Mouse (Mus musculus) 3T3-L1 (cell line): ENCODE measurements around the gene Pgpep1.

Source experiments
- DNase-seq: peaks from one replicate; pipeline ENCODE4 v3.0.0-alpha.2; 2015; ENCODE audit warnings: low read depth, low spot score

Pgpep1 gene

DNA sequence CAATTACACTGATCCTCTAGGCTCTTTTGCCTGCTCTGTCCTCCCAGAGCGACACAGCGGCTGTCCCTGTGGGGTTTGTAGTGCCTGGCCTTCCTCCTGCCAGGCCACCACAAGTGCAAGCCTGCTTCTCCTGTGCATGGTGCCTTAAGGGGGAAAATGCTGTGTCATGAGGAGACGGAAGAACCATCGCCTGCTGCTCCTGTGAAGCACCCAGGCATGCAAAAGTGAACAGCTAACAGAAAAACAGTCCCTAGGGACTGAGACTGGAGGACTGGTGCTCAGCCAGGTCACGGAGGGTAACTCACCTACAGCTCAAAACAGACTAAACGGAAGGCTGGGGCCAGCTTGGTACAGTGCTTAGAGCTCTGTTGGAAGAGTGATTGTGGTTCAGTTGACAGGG, 24.7 kb downstream of the Pgpep1 start:
- DNase-seq: no peak

DNA sequence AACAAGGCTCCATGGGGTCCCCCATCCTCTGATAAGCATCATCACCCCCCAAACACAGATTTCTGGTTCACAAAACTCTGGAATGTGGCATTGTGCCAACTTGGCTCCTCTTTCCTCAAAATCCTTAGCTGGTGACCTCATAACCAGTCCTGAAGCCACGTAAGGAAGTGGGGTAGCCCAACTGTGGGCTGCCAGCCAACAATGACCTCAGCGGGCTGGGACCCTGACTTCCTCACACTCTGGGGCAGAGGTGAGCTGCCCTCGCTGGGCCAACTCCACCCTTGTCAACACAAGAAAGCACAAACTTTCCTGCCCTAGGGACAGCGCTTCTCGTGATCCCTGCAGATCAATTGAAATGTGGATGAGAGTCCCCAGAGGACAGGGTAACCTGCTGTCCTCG, 26.1 kb downstream of the Pgpep1 start:
- DNase-seq: peak; percentile 84

DNA sequence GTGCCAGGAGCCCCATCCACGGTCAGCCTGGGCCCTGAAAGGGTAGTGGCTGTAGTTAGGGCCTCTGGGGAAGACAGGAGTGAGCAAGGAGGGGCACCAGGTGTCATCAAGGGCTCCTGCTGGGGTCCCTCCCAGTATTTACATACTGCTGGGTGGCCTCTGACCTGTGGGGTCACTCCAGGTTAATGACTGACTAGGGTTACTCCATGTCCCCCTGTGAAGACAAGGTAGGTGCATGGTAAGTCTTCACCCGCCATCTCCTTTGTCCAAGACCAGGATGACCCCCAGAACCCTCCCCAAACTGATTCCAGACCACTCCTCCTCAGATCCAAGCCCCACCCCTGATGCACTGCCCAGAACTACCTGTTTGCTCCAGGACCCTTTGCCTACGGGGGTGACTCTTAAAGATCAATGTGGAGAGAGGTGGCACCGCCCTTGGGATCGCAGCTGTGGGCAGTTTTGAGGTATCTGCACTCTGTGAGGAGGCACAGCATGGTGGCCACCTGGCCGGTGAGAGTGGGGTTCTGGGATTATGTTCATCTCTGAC, 27.8 kb downstream of the Pgpep1 start, which contains the start of gene Gdf15:
Gdf15 (minus strand) TSS at position 111 of the 547 bp plus-strand sequence.
- no peak for DNase-seq

DNA sequence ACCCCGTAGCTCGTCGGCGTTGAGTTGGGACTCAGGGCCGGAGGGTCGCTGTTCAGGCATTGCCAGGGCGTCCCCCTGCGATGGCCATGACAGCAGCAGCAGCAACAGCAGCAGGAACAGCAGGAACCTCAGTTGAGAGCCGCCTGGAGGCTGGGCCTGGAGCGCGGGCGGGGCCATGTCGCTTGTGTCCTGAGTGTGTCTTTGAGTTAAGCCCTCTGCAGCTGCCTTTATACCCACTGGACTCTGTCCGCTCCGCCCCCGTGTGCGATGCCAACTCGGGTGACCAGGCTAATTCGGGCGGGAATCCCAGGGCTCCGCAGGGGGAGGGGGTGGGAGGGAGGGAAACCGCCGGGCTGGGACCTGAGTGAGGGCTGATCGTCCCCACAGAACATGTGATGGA, 28.8 kb downstream of the Pgpep1 start:
- DNase-seq: peak; percentile 21

DNA sequence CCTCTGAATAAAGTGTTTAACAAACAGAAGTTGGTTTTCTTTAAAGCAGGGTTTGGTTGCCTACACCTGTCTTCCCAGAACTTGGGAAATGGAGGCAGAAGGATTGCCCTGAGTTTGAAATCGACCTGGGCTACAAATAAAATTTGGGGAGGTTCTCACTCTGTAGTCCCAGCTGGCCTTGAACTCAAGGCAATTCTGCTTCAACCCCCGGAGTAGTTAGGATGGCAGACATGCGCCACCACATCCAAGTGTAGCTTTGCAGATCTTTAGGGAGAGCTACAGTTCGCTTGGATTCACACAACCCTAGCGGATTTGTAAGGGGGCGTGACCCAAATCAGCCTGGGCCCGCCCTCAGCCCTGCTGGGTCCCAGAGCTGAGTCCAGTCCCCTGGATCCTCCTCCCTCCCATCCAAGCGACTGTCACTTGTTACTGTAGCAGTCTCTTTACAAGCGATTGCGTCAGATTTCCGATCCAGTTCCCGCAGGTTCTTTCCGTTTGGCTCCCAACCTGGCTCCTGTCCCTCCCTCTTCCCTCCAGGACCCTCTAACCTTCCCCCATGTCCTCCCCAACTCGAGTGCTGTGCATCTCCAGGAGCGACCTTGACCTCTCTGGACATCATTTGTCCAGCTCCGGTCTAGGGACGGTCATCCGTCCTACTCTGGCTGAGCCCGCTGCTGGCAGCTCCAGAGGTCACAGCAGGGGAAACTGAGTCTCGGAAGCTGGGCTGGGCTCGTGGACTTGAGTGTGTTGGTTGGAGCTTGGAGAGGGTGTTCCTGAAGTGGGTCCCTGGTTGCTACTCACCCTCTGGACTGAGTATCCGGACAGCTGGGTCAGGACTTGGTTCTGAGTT, 29.4 kb downstream of the Pgpep1 start:
- DNase-seq: peak; percentile 88

DNA sequence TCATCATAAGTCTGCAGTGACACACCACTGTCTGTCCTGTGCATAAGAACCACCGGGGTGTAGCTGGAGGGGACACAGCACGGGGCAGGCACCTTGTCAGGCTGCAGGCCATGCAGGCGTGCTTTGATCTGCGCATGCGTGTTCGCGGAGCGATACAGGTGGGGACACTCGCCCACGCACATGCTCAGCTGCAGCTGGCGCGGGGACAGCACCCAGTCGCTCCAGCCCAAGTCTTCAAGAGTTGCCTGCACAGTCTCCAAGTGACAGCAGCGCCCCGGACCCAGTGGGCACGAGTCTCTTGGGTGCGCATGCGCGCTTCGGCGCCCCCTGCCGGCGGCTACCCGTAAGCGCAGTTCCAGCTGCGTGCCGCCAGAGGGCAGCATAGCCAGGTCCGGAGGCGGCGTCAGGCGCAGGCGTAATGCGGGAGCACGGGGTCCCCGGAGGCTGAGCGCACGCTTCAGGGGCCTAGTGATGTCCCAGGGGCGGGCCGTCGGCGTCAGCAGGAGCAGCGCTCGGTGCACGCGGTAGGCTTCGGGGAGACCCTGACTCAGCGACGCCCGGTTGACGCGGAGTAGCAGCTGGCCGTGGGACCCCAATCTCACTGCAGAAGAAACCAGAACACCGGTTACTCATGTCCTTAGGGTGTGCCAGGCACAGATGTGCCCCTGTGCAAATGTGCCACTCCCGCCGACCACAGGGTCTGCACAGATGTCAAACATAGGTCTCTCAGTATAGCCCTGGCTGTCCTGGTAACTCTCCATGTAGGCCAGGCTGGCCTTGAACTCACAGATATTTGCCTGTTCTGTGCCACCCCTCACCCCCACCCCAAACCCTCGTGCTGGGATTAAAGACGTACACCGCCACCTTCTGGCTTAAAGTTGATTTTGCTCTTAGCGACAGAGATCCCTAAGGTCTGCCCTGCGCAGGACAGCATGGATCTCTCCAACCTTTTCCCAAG, 30.3 kb downstream of the Pgpep1 start:
- DNase-seq: peak; percentile 86

DNA sequence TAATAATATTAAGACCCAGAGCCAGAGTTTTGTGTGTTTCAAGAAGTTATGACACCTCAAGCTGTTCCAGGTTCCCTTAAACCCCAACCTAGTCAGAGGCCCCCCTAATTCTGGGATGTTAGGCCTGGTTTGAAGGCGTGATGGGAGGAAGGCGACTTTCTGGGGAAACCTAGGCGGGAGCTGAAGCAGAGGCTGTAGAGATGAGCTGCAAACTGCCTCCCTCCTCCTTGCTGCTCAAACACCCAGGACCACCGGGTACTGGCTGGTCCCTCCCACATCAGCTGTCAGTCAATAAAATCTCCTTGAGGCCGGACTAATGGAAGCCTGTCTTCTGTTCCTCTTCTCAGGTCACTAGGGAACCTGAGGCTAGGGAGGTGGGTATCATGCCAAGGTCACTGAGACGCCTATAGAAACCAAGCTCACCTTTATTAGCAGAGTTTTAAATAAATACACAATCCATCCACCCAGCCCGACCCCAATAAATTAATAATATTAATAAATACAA, 31.1 kb downstream of the Pgpep1 start:
- DNase-seq: no peak

DNA sequence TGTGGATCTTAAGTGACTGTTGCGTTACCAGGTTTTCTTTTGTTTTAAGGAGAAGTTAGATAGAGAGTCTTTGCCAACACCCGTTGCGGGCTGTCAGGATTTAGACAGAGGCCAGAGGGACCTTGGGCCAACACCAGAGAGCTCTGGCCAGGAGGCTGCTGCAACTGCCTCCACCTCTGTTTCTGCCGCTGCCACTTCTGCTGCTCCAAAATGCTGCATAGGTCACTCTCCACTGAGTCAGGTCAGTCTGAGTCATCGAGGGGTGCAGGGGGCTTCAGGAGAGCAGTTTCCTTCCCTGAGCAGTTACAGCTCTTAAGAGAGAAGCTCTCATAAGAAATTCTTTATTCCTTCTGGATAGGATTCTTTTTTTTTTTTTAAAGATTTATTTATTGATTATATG, 33.1 kb downstream of the Pgpep1 start:
- DNase-seq: no peak

DNA sequence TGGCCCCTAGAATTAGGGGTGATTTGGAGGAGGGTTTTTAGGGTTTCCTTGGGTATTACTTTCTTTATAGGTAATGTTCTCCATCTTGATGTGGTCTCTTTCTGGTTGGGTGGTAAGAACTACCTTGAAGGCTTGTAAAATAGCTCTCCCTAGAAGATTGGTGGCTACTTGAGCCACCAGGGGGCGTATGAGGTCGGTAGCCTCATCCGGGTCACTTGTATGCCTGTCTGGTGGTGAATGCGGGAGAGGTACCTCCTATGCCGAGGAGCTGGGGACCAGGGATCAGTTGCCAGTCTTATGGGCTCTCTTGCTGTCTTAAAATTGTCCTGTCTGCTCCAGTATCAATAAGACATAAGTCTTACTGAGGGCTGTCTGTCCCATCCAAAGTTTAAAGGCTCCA, 35.1 kb downstream of the Pgpep1 start:
- DNase-seq: peak; percentile 66

DNA sequence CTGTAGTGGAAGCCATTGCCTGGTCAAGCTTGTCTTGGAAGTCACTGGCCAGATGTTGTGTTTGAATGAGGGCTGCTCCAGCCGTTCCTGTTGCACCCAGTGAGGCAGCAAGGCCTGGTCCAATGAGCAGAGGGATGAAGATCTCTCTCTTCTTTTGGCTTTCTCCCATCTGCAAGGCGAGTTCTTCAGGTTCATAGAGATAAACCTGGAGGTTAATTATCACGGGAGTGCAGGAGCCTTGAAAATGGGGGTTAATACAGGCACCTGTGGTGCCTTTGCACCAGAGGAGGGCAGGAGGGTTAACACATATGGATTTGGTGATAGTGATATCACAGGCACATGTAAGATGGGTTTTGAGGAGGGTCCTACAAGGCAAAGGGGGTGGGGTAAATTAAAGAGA, 38.0 kb downstream of the Pgpep1 start:
- no peak for DNase-seq

DNA sequence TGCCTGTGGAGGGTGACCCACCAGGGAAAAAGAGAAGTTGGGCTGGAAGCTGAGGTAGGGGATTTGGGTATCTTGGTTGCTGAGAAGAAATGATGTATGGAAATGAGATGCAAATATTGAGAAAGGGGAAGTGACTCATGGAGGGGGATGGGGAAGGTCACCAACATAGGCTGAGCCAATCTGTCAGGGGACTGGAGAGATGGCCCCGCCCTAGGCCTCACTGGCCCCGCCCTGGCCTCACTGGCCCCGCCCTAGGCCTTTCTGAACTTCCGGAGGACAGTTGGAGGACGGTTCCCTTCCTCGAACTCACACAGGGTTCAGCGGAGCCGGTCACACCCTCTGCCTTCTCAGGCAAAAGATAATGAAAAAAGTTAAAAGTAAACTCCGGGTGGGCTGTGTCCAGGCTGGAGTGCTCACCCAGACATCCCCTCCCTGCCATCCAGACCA, 41.3 kb downstream of the Pgpep1 start:
- peak; percentile 64 for DNase-seq

DNA sequence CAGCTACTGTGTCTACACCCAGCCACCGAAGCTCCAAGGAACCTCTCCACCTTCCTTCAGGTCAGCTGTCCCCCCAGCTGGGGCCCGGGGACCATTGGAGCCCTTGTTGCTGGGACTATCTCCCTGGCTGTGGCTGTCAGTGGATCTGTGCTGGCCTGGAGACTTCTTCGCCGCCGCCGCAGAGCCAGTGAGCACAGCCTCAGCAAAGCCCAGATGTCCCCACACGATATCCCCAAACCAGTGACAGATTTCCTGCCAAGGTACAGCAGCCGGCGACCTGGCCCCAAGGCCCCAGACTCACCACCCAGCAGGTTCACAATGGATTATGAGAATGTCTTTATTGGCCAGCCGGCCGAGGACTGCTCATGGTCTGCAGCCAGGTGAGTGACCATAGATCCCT, 42.2 kb downstream of the Pgpep1 start:
- no peak for DNase-seq

DNA sequence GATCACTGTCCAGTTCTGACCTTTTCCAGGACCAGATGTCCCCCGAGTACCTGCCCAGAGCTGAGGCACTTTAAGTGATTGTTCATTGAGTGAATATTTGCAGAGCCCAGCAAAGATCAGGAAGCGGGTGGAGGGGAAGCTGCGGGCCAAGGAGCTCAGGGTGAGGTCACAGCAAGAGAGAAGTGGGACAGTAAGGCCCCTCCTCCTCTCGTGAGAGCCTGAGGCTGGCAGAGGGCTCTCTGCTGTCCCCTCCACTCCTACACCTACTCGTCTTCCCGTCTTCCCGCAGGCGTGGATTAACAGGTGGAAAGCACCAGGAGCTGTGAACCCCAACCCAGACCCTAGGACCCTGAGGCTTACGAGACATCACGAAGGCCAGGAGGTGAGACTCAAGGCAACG, 43.5 kb downstream of the Pgpep1 start:
- no peak for DNase-seq

DNA sequence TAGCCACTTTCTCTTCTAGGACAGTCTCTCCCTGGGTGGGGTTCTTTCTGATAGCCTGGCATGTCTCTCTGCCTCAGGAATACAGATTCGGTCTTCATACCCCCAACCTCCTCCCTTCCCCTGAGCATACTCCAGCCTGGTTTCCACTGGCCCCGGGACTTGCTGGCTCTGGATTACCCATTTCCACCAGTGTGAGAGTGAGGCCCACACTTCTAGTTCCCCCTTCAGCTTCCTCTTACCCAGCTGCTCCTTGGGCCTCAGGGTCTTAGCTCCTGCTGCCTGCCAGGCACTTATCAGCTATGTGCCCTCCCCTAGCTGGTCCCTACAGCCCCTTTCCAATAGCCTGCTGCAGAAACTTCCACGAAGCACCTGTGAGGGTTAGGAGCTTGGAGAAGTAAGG, 44.3 kb downstream of the Pgpep1 start, which contains the start of gene Lrrc25:
Lrrc25 (plus strand) TSS at position 262 of the 400 bp plus-strand sequence.
- DNase-seq: no peak

DNA sequence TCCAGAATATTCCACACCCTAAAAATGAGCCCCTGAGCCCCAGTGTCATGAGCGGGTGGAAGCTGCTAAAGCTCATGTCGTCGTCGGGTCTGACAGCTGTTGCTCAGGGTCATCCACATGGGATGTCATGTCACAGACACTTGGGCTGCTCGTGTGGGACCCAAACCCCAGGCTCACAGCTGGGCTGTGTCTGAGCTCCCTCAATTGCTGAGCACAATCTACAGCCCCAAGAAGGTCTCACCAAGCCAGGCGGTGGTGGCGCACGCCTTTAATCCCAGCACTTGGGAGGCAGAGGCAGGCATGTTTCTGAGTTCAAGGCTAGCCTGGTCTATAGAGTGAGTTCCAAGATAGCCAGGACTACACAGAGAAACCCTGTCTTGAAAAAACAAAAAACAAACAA, 44.9 kb downstream of the Pgpep1 start:
- no peak for DNase-seq

DNA sequence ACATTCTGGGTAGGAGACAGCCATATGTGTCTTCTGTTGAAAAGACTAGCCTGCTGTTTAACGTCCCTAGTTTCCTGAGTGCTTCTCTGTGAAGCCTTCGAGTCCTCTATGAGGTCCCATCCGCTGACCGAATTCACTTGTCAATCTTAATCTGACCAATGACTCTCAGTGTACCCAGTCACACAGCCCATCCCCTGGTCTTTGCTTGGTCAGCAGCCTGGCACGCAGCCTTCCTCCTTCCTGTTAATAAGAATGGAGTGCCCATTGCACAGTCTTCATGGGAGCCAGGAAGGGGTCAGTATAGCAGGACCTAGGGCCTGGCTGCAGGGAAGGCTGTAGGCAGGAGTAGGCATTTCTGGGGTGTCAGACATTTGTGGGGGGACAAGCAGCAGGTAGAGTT, 45.7 kb downstream of the Pgpep1 start:
- no peak for DNase-seq

DNA sequence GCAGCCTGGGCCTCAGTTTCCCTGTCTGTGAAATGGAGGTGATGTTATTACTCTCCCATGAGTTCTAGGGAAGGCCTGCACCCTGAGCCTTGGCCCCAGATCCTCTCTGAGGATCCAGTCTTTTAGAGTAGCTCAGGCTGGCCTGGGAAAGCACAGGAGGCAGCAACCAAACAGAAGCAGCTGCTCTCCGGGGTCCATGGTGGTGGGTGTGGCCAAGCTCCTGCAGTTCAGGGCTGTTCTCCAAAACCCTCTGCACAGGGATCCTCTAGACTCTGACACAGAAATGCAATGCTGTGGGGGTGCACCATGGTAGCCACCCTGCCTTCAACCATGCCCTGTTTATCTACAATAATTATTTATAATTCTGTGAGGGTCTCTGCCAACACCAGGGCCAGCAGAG, 46.4 kb downstream of the Pgpep1 start:
- no peak for DNase-seq

DNA sequence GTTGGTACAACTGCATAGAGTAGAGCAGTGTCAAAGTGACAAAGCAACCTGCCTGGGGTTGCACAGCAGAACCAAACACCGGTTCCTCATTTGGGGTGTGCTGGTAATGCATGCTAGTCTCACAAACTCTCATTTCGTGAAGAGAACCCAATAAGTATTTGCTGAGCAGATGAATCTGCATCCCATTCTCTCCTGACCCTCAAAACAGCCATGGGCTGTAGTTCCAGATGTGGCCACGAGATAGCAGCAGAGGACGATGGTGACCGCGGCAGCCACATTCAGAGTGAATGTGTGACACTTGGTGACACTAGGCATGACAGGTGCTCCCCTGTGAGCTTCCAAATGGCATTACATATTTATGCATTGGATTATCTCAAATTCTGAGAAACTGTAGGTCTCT, 48.3 kb downstream of the Pgpep1 start:
- DNase-seq: peak; percentile 93

DNA sequence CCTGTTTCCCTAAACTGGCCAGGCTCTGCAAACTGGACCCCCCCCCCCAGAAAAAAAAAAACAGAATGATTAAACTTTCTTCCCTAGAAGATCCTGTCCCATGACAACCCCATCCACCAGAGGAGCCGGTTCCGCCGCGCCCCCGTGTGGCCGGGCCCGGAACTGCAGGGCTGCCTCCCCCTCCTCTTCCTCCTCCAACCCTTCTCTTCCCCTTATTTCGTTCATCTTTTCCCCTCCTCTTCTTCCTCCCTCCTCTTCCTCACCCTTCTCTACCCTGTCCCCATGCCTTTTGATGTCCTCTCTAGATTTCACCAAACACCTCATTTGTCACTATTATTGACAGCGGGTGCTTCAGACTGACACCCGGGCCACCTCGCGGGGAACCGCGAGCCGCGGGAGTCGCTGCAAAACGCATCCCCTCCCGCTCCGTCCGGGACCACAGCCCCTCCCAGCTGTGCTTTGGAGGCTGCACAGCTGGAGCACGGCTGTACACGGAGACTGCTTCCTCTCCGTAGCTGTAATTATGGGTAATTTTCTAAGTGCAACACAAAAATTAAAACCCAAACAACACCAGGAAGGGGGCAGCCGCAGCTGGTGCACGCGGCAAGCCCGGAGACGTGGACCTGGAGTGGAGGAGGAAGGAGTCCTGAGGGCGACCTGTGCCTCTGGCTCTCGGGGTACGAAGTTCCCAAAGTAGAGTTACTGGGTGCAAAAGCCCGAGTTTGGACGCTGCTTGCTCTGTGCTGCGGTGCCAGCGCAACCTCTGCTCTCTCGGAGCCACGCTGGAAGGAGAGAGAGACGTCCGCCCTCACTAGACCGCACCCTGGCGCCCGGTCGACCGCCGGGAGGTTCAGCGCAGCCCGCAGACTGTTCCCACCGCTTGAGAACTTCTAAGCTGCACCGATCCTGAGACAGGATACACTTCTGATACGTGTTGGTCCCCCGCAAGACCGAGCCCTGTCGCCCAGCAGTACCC, 49.1 kb downstream of the Pgpep1 start:
- peak; percentile 92 for DNase-seq
